Mouse (Mus musculus) MEL (cell line): ENCODE data around the gene Uap1. TPM values are rescaled to one million over a fixed set of nuclear protein-coding genes. Genes with fewer than 3 reads are reported as not detected.
A peak's percentile ranks its signal among the peaks of the same experiment; 100 is the strongest.

Experiments used
- DNase-seq: peaks from one replicate; pipeline ENCODE4 v3.0.0; 2011; ENCODE audit warnings: low read depth, low spot score
- H3K27ac ChIP-seq: 2 replicates; pipeline ENCODE4 v1.5.1; 2012; ENCODE audit warnings: low read depth, mild to moderate bottlenecking, control low read depth, low read length, moderate library complexity; ENCODE audit not compliant: control insufficient read depth
- H3K27me3 ChIP-seq, 2 experiments: fragments of 150-350 bp in 1 of 2; sonication (generic) in 1 of 2; 2 replicates each; pipeline ENCODE4 v1.6.1; 2012; ENCODE audit warnings: low read length in 2 of 2, mild to moderate bottlenecking in 2 of 2, improper control_type of control experiment in 1 of 2, moderate library complexity in 1 of 2; ENCODE audit not compliant: insufficient read depth in 2 of 2, control insufficient read depth in 1 of 2
- H3K36me3 ChIP-seq, 2 experiments: 2 replicates each; pipeline ENCODE4 v1.6.1; 2012 to 2014; ENCODE audit warnings: low read length in 2 of 2, improper control_type of control experiment in 1 of 2, inconsistent platforms in 1 of 2, mild to moderate bottlenecking in 1 of 2; ENCODE audit not compliant: insufficient read depth in 2 of 2, control insufficient read depth in 1 of 2
- H3K4me1 ChIP-seq, 2 experiments: fragments of 150-350 bp in 1 of 2; sonication (generic) in 1 of 2; 2 replicates each; pipeline ENCODE4 v1.6.1; 2012; ENCODE audit warnings: low read length in 2 of 2, improper control_type of control experiment in 1 of 2, mild to moderate bottlenecking in 1 of 2; ENCODE audit not compliant: insufficient read depth in 2 of 2, control insufficient read depth in 1 of 2
- H3K4me3 ChIP-seq, 2 experiments: fragments of 150-350 bp in 1 of 2; sonication (generic) in 1 of 2; 2 replicates each; pipeline ENCODE4 v1.5.1; 2012; ENCODE audit warnings: low read depth in 2 of 2, low read length in 2 of 2, mild to moderate bottlenecking in 2 of 2, moderate library complexity in 2 of 2, control low read depth in 1 of 2, improper control_type of control experiment in 1 of 2; ENCODE audit not compliant: control insufficient read depth in 1 of 2, insufficient read depth in 1 of 2
- H3K79me2 ChIP-seq: 2 replicates; pipeline ENCODE4 v1.6.1; 2012; ENCODE audit warnings: mild to moderate bottlenecking, low read length, moderate library complexity; ENCODE audit not compliant: control insufficient read depth, poor library complexity, insufficient read depth
- H3K9ac ChIP-seq: 2 replicates; pipeline ENCODE4 v1.6.1; 2012; ENCODE audit warnings: low read depth, mild to moderate bottlenecking, control low read depth, low read length, moderate library complexity; ENCODE audit not compliant: control insufficient read depth, poor library complexity, severe bottlenecking
- H3K9me3 ChIP-seq: fragments of 150-350 bp; sonication (generic); replicated peaks from 2 replicates; pipeline ENCODE4 v1.6.1; 2012; ENCODE audit warnings: mild to moderate bottlenecking, low read length, improper control_type of control experiment, moderate library complexity; ENCODE audit not compliant: insufficient read depth
- BHLHE40 ChIP-seq: IDR thresholded peaks from 2 replicates; pipeline ENCODE4 v1.6.1; 2012; ENCODE audit warnings: low read depth, mild to moderate bottlenecking, inconsistent platforms, low read length, improper control_type of control experiment, borderline replicate concordance
- CHD1 ChIP-seq: IDR thresholded peaks from 2 replicates; pipeline ENCODE4 v1.6.1; 2012; ENCODE audit warnings: low read depth, mild to moderate bottlenecking, inconsistent platforms, low read length, improper control_type of control experiment
- CHD2 ChIP-seq: IDR thresholded peaks from 2 replicates; pipeline ENCODE4 v1.6.1; 2011; ENCODE audit warnings: low read length, improper control_type of control experiment
- CTCF ChIP-seq, 3 experiments: IDR thresholded peaks in 2 of 3; conservative IDR thresholded peaks in 1 of 3; 2 replicates each; pipeline ENCODE4 v1.5.1; 2011 to 2012; ENCODE audit warnings: low read length in 3 of 3, low read depth in 2 of 3, mild to moderate bottlenecking in 2 of 3, improper control_type of control experiment in 1 of 3, inconsistent platforms in 1 of 3, mixed read lengths in 1 of 3, moderate library complexity in 1 of 3; ENCODE audit not compliant: control insufficient read depth in 1 of 3, insufficient read depth in 1 of 3, poor library complexity in 1 of 3, severe bottlenecking in 1 of 3
- E2F4 ChIP-seq: IDR thresholded peaks from 2 replicates; pipeline ENCODE4 v1.6.1; 2011; ENCODE audit warnings: low read depth, low read length, improper control_type of control experiment, borderline replicate concordance
- ELF1 ChIP-seq: IDR thresholded peaks from 2 replicates; pipeline ENCODE4 v1.6.1; 2014; ENCODE audit warnings: low read depth, mild to moderate bottlenecking, inconsistent platforms, low read length, improper control_type of control experiment, moderate library complexity
- EP300 ChIP-seq, 2 experiments: IDR thresholded peaks; 2 replicates each; pipeline ENCODE4 v1.6.1; 2011; ENCODE audit warnings: improper control_type of control experiment in 2 of 2, low read length in 2 of 2, low read depth in 1 of 2, mild to moderate bottlenecking in 1 of 2
- ETS1 ChIP-seq: IDR thresholded peaks from 2 replicates; pipeline ENCODE4 v1.6.1; 2012; ENCODE audit warnings: low read depth, mild to moderate bottlenecking, inconsistent platforms, low read length, improper control_type of control experiment, moderate library complexity
- GATA1 ChIP-seq: IDR thresholded peaks from 2 replicates; pipeline ENCODE4 v1.6.1; 2011; ENCODE audit warnings: low read depth, low read length, improper control_type of control experiment
- HCFC1 ChIP-seq: IDR thresholded peaks from 2 replicates; pipeline ENCODE4 v1.6.1; 2012; ENCODE audit warnings: low read depth, mild to moderate bottlenecking, inconsistent platforms, low read length, improper control_type of control experiment, moderate library complexity
- KAT2A ChIP-seq: conservative IDR thresholded peaks from 2 replicates; pipeline ENCODE4 v1.6.1; 2012; ENCODE audit warnings: low read depth, low read length, improper control_type of control experiment, inconsistent platforms
- MAFK ChIP-seq: IDR thresholded peaks from 2 replicates; pipeline ENCODE4 v1.6.1; 2011; ENCODE audit warnings: low read depth, mild to moderate bottlenecking, low read length, improper control_type of control experiment, borderline replicate concordance
- MAX ChIP-seq: IDR thresholded peaks from 2 replicates; pipeline ENCODE4 v1.6.1; 2011; ENCODE audit warnings: low read length, improper control_type of control experiment
- MAZ ChIP-seq: IDR thresholded peaks from 2 replicates; pipeline ENCODE4 v1.6.1; 2012; ENCODE audit warnings: low read depth, mild to moderate bottlenecking, inconsistent platforms, low read length, improper control_type of control experiment
- MXI1 ChIP-seq: IDR thresholded peaks from 2 replicates; pipeline ENCODE4 v1.6.1; 2011; ENCODE audit warnings: mild to moderate bottlenecking, low read depth, low read length, improper control_type of control experiment
- MYB ChIP-seq: IDR thresholded peaks from 2 replicates; pipeline ENCODE4 v1.6.1; 2011; ENCODE audit warnings: mild to moderate bottlenecking, low read depth, low read length, improper control_type of control experiment
- MYC ChIP-seq: IDR thresholded peaks from 2 replicates; pipeline ENCODE4 v1.6.1; 2011; ENCODE audit warnings: low read depth, mild to moderate bottlenecking, low read length, improper control_type of control experiment, moderate library complexity
- POLR2A ChIP-seq, 2 experiments: IDR thresholded peaks; 2 replicates each; pipeline ENCODE4 v1.6.1; 2011 to 2012; ENCODE audit warnings: low read length in 2 of 2, mild to moderate bottlenecking in 2 of 2, control low read depth in 1 of 2, improper control_type of control experiment in 1 of 2, low read depth in 1 of 2, moderate library complexity in 1 of 2; ENCODE audit not compliant: control insufficient read depth in 1 of 2, insufficient read depth in 1 of 2, poor library complexity in 1 of 2
- POLR2AphosphoS2 ChIP-seq: IDR thresholded peaks from 2 replicates; pipeline ENCODE4 v1.6.1; 2011; ENCODE audit warnings: low read length, improper control_type of control experiment
- POLR2AphosphoS5 ChIP-seq: IDR thresholded peaks from 2 replicates; pipeline ENCODE4 v1.6.1; 2012; ENCODE audit warnings: low read depth, borderline replicate concordance, mild to moderate bottlenecking, inconsistent platforms, low read length, moderate library complexity, mixed read lengths
- RAD21 ChIP-seq: IDR thresholded peaks from 2 replicates; pipeline ENCODE4 v1.6.1; 2011; ENCODE audit warnings: mild to moderate bottlenecking, low read depth, low read length, improper control_type of control experiment
- RCOR1 ChIP-seq: IDR thresholded peaks from 2 replicates; pipeline ENCODE4 v1.6.1; 2012; ENCODE audit warnings: low read depth, mild to moderate bottlenecking, inconsistent platforms, low read length, improper control_type of control experiment
- SIN3A ChIP-seq: IDR thresholded peaks from 2 replicates; pipeline ENCODE4 v1.6.1; 2012; ENCODE audit warnings: low read length, improper control_type of control experiment, inconsistent platforms
- SMC3 ChIP-seq: IDR thresholded peaks from 2 replicates; pipeline ENCODE4 v1.6.1; 2011; ENCODE audit warnings: low read depth, low read length, improper control_type of control experiment
- TAL1 ChIP-seq: IDR thresholded peaks from 2 replicates; pipeline ENCODE4 v1.6.1; 2012; ENCODE audit warnings: mild to moderate bottlenecking, inconsistent platforms, low read length, moderate library complexity, mixed read lengths
- TBP ChIP-seq: IDR thresholded peaks from 2 replicates; pipeline ENCODE4 v1.8.0; 2011; ENCODE audit warnings: low read depth, low read length, improper control_type of control experiment
- TCF12 ChIP-seq: IDR thresholded peaks from 2 replicates; pipeline ENCODE4 v1.6.1; 2014; ENCODE audit warnings: low read depth, mild to moderate bottlenecking, inconsistent platforms, low read length, improper control_type of control experiment, moderate library complexity
- UBTF ChIP-seq: IDR thresholded peaks from 2 replicates; pipeline ENCODE4 v1.6.1; 2012; ENCODE audit warnings: low read depth, mild to moderate bottlenecking, inconsistent platforms, low read length, improper control_type of control experiment, moderate library complexity, borderline replicate concordance; ENCODE audit not compliant: insufficient read depth
- USF1 ChIP-seq: IDR thresholded peaks from 2 replicates; pipeline ENCODE4 v1.6.1; 2014; ENCODE audit warnings: low read depth, mild to moderate bottlenecking, inconsistent platforms, low read length, improper control_type of control experiment, moderate library complexity
- ZC3H11A ChIP-seq: IDR thresholded peaks from 2 replicates; pipeline ENCODE4 v1.6.1; 2012; ENCODE audit warnings: low read depth, mild to moderate bottlenecking, inconsistent platforms, low read length, improper control_type of control experiment
- ZKSCAN1 ChIP-seq: IDR thresholded peaks from 2 replicates; pipeline ENCODE4 v1.6.1; 2012; ENCODE audit warnings: low read depth, mild to moderate bottlenecking, inconsistent platforms, low read length, improper control_type of control experiment, moderate library complexity
- ZNF384 ChIP-seq: IDR thresholded peaks from 2 replicates; pipeline ENCODE4 v1.6.1; 2012; ENCODE audit warnings: low read depth, mild to moderate bottlenecking, inconsistent platforms, low read length, improper control_type of control experiment
- polyA plus RNA-seq, 2 experiments: library from polyadenylated mRNA; stranded (reverse) in 1 of 2; unstranded in 1 of 2; fragments of >175 nt in 1 of 2; fragments of >200 nt in 1 of 2; gene quantifications; 2 replicates each; pipeline versions ENCODE4 v1.2.1 to v1.2.4; 2012; ENCODE audit warnings: low replicate concordance in 2 of 2, low read depth in 1 of 2; ENCODE audit not compliant: insufficient read length in 2 of 2, insufficient read depth in 1 of 2, missing spikeins in 1 of 2
- total RNA-seq: library from RNA; depleted of rRNA; stranded (reverse); fragments of 300-350 nt; gene quantifications from 2 replicates; pipeline ENCODE4 v1.2.3, GENCODE M21; 2012

The Uap1 gene
- total and polyA plus RNA-seq, 3 experiments = 74.5 to 80.8 TPM; not detected in 1

- H3K9me3 ChIP-seq = no peaks in the 10 kb centered on the region
These were observed 33.1 kb downstream of the Uap1 start for GRCm38 (mm10) chr1:170141626-170142025.

GRCm38 (mm10) chr1:170136351-170137009 is 38.3 kb downstream of the Uap1 start:
- H3K4me3 ChIP-seq = no peak overlapping the region
- H3K36me3 ChIP-seq = peaks cover 0 to 2% of the 10 kb centered on the region in 2 experiments; a peak in 2 of 4 replicates
- H3K27me3 ChIP-seq = no peaks in the 10 kb centered on the region
- DNase-seq = peak; percentile 92
- H3K79me2 ChIP-seq = no peaks in the 10 kb centered on the region
- H3K4me1 ChIP-seq = no peaks in the 10 kb centered on the region
- H3K27ac ChIP-seq = peak overlapping the region; percentile 19
- TF ChIP-seq SIN3A = peak; percentile 38; the same call in 1 of the 2 replicates
- no peak for TF ChIP-seq MYC
- no peak for TF ChIP-seq RCOR1
- TF ChIP-seq CHD1 = no peak
- TF ChIP-seq MAFK = no peak
- no peak for TF ChIP-seq POLR2AphosphoS2
- peak; percentile 83 for TF ChIP-seq SMC3
- no peak for TF ChIP-seq MXI1
- TF ChIP-seq RAD21 = peak; percentile 88
- TF ChIP-seq E2F4 = no peak
- no peak for TF ChIP-seq EP300 (IDR thresholded peaks at IDR 0.05; ENCODE audit: low read depth in 1 of 2, low read length in 2 of 2)
- no peak for TF ChIP-seq POLR2A (IDR thresholded peaks at IDR 0.05; ENCODE audit: control insufficient read depth in 1 of 2, insufficient read depth in 1 of 2, low read depth in 1 of 2, low read length in 2 of 2, poor library complexity in 1 of 2)
- TF ChIP-seq UBTF = no peak
- no peak for TF ChIP-seq GATA1
- TF ChIP-seq TAL1 = no peak
- peak; percentile 62 for TF ChIP-seq USF1
- TF ChIP-seq TBP = peak; percentile 40; the same call in 1 of the 2 replicates
- TF ChIP-seq ZKSCAN1 = no peak
- TF ChIP-seq ETS1 = peak; percentile 76
- peak; percentile 70 to 91 (median 76) for TF ChIP-seq CTCF (IDR thresholded peaks at IDR 0.05 in 2 of 3, conservative IDR thresholded peaks at IDR 0.05 in 1 of 3; ENCODE audit: control insufficient read depth in 1 of 3, insufficient read depth in 1 of 3, low read depth in 2 of 3, low read length in 3 of 3, poor library complexity in 1 of 3, severe bottlenecking in 1 of 3)
- TF ChIP-seq KAT2A = no peak
- no peak for TF ChIP-seq BHLHE40
- no peak for TF ChIP-seq TCF12
- no peak for TF ChIP-seq MAX
- TF ChIP-seq MAZ = no peak
- 0 out of 2 replicates have a peak, but pooled peaks have one; percentile 44 for TF ChIP-seq ELF1
- TF ChIP-seq ZNF384 = no peak
- no peak for TF ChIP-seq MYB
- TF ChIP-seq ZC3H11A = peak; percentile 71
- TF ChIP-seq, all 39 proteins: peak for 9
- Histone ChIP-seq H3K9ac (peak overlapping the region; percentile 3; the same call in 1 of the 2 replicates), H3K9me3 (no peaks in the 10 kb centered on the region)

More at GRCm38 (mm10) chr1:170141626-170142025, 33.1 kb downstream of the Uap1 start:
- H3K27me3 ChIP-seq = no peaks in the 10 kb centered on the region
- DNase-seq = no peak
- no peak for TF ChIP-seq CHD2
- no peak for TF ChIP-seq MAX
- no peak for TF ChIP-seq POLR2AphosphoS5
- TF ChIP-seq HCFC1 = no peak
- no peak for TF ChIP-seq KAT2A
- H3K9ac ChIP-seq = no peak overlapping the region
- peaks cover 2 to 33% of the 10 kb centered on the region in 2 experiments; a peak in 2 of 4 replicates for H3K36me3 ChIP-seq
- H3K79me2 ChIP-seq = no peaks in the 10 kb centered on the region
- no peaks in the 10 kb centered on the region for H3K4me1 ChIP-seq
- H3K27ac ChIP-seq = no peak overlapping the region
- H3K4me3 ChIP-seq = no peak overlapping the region
